Mouse (Mus musculus) T-helper 17 cell (primary cell): ENCODE measurements around the gene Gimap4.

Experiments
- in situ Hi-C, 2 experiments: fragments of 300-600 bp; cut with MboI, MseI; formaldehyde crosslinking; loops; 1 replicate in 1 of 2; 2 replicates in 1 of 2; pipeline ENCODE4 v1.15.1; 2025; ENCODE audit warnings: high pct_unique_total_duplicates in 2 of 2

The Gimap4 gene

GRCm38 (mm10) chr6:48684319-48684718 lies at the start of gene Gimap4:
TSS of gene Gimap4 (plus strand) at chr6:48684549.
- in situ Hi-C loops = loop anchor here in 1 of 2 experiments (10.0 kb wide), 1 partner anchor 60 kb away; the partner anchor contains the start of gene Gimap5

GRCm38 (mm10) chr6:48635105-48635504 lies 49.2 kb upstream of the Gimap4 start:
- in situ Hi-C loops = loop anchor here (5.0 to 10.0 kb wide), 3 partner anchors 98 to 450 kb away; partner anchors contain the start of gene Atp6v0e2 (in 1 of the 2)

GRCm38 (mm10) chr6:48636515-48636914 lies 47.8 kb upstream of the Gimap4 start:
- in situ Hi-C loops = loop anchor here (5.0 to 10.0 kb wide), 3 partner anchors 99 to 452 kb away; partner anchors contain the start of gene Atp6v0e2 (in 1 of the 2)

- in situ Hi-C loops = loop anchor here (5.0 to 10.0 kb wide), 3 partner anchors 101 to 453 kb away; partner anchors contain the start of gene Atp6v0e2 (in 1 of the 2)
Measured at GRCm38 (mm10) chr6:48637811-48638500, 46.4 kb upstream of the Gimap4 start.

DNA sequence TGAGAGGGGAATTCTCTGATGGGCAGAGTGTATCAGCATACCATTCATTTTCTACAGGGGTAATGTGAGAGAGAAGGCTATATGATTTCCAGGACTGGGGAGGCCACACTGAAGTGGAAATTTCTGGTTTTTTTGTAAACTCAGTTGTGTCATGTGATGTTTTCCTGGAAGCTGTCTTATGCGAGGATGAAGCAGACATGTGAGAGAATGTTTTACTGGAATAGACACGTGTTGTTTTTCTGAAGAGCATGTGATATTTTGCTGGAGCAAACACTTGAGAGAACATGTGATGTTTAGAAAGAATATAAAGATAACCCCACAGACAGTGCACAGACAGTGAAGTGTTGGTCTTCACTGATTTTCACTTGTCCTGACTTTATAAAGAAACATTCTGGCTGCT lies 45.8 kb upstream of the Gimap4 start:
- in situ Hi-C loops = loop anchor here (5.0 to 10.0 kb wide), 3 partner anchors 101 to 454 kb away; partner anchors contain the start of gene Atp6v0e2 (in 1 of the 2)

DNA sequence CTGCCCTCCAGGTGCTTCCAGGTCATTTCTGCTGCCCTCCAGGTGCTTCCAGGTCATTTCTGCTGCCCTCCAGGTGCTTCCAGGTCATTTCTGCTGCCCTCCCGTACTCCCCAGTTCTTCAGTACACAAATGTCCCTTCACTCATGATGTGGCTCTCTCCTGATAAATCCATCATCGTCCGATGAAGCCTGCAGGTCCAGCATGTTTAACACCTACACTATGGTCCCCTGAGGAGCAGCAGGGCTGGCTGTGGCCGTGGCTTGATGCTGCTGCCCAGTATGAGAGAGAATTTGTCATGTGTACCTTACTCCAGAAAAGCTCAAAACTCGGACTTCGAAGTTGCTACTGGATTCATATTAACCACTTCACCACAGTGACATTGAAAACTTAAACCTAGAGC lies 43.0 kb upstream of the Gimap4 start:
- in situ Hi-C loops = no loop called here

DNA sequence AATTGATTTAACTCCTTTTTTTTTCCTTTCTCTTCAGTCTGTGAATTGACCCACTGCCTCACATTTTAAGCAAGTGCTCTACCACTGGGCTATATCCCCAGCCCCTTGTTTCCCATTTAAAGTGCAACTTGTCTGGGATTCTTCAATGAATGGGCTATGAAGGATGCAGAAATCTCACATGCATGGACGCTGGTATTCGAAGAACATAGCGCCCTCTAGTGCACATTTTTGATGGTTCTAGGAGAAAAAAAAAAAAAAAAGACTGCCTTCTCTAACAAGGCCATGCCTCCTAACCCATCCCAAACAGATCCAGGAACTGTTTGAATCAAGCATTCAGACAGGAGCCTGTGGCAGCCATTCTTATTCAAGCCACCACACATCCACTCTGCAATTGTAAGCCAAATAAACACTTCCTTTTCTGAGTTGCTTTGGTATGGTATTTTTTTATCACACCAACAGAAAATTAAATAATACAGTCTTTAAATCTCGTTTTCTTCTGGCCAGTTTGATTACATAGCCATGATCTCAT lies 41.5 kb upstream of the Gimap4 start:
- in situ Hi-C loops = no loop called here

- in situ Hi-C loops = loop anchor here (5.0 kb wide), 3 partner anchors 57 to 127 kb away; partner anchors contain the start of genes Gimap3 (in 2 of the 2) and Gimap1 (in 1 of the 2)
Measured at GRCm38 (mm10) chr6:48645660-48646308, 38.6 kb upstream of the Gimap4 start.

- in situ Hi-C loops = loop anchor here (5.0 kb wide), 3 partner anchors 56 to 126 kb away; partner anchors contain the start of genes Gimap3 (in 2 of the 2) and Gimap1 (in 1 of the 2)
Measured at GRCm38 (mm10) chr6:48646309-48646690, 38.0 kb upstream of the Gimap4 start.

DNA sequence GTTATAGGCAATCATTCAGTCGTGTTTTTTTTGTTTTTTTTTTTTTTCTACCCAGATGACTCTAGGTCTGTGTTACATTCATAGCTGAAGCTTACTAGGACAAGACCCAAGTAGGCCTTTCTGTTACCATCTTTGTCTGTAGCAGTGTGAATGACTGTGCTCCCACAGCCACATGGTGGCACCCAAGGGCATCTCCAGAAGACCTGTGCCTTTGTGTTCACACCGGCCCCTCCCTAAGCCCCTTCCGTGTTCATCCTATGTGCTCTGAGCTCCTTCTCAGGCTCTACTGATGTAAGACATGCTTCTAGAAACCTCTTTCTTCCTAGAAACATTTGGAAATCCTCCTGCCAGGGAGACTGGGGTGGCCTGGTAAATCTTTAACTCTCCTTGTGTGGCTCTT lies 37.4 kb upstream of the Gimap4 start, which contains the start of gene Gimap8:
TSS of gene Gimap8 (plus strand) at position 240 of the 400 bp plus-strand sequence.
- in situ Hi-C loops = loop anchor here (5.0 kb wide), 3 partner anchors 55 to 125 kb away; partner anchors contain the start of genes Gimap3 (in 2 of the 2) and Gimap1 (in 1 of the 2)

DNA sequence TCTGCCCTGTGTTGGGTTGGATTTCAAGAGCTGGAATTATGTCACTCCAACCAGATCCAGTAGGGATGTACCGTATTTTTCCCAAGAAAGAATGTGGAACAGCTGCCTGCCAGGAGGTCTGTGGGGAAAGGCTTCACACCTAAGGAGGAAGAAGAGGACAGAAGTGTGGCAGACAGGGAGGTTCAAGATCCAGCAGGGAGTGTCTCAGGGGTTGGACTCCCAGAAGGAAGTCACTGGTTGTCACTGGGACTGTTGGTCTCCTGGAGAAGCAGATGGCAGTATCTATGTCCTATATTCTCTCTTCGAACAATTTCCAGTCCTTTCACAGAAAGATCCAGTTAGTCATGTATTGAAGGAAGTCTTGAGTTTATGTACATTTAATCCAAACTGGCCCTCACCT lies 36.7 kb upstream of the Gimap4 start:
- in situ Hi-C loops = loop anchor here (5.0 kb wide), 3 partner anchors 55 to 125 kb away; partner anchors contain the start of genes Gimap3 (in 2 of the 2) and Gimap1 (in 1 of the 2)

- in situ Hi-C loops = loop anchor here (5.0 kb wide), 3 partner anchors 54 to 124 kb away; partner anchors contain the start of genes Gimap3 (in 2 of the 2) and Gimap1 (in 1 of the 2)
Measured at GRCm38 (mm10) chr6:48648779-48649178, 35.6 kb upstream of the Gimap4 start.

GRCm38 (mm10) chr6:48650041-48650440 lies 34.3 kb upstream of the Gimap4 start:
- in situ Hi-C loops = no loop called here

DNA sequence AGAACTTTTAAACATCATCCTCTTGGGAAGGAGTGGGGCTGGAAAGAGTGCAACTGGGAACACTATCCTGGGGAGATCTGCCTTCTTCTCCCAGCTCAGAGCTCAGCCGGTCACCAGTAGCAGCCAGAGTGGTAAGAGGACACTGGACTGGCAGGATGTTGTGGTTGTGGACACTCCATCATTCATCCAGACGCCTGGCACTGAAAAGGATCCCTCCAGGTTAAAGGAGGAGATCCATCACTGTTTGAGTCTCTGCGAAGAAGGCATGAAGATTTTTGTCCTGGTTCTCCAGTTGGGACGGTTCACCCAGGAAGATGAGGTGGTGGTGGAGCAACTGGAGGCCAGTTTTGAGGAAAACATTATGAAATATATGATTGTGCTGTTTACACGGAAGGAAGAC lies 25.6 kb upstream of the Gimap4 start:
- in situ Hi-C loops = no loop called here

GRCm38 (mm10) chr6:48664750-48665149 lies 19.6 kb upstream of the Gimap4 start:
- in situ Hi-C loops = loop anchor here in 1 of 2 experiments (10.0 kb wide), 1 partner anchor 980 kb away; no protein-coding TSS in a partner anchor

GRCm38 (mm10) chr6:48665471-48665870 lies 18.9 kb upstream of the Gimap4 start:
- in situ Hi-C loops = loop anchor here in 1 of 2 experiments (10.0 kb wide), 1 partner anchor 981 kb away; no protein-coding TSS in a partner anchor

- in situ Hi-C loops = loop anchor here in 1 of 2 experiments (10.0 kb wide), 1 partner anchor 981 kb away; no protein-coding TSS in a partner anchor
Measured at GRCm38 (mm10) chr6:48666159-48666586, 18.2 kb upstream of the Gimap4 start.

DNA sequence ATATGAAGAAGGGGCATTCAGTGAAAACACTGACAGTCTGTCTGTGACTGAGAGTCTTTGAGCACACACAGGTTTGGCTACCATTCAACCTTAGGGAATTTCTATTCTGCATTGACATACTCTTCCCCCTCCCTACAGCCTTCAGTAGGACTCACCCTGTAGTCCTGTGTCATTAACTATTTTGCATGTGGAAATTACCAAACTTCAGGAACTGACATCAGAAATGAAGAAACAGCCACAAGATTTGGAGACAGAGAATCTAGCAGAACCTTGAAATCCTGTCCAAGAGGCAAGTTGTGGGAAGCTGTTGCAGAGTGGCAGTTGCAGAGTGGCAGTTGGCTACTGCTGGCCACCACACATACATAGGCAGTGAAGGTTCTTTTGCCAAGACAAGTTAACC lies 16.3 kb upstream of the Gimap4 start:
- in situ Hi-C loops = loop anchor here in 1 of 2 experiments (10.0 kb wide), 1 partner anchor 983 kb away; no protein-coding TSS in a partner anchor

GRCm38 (mm10) chr6:48669446-48669969 lies 14.8 kb upstream of the Gimap4 start:
- in situ Hi-C loops = loop anchor here in 1 of 2 experiments (10.0 kb wide), 1 partner anchor 985 kb away; no protein-coding TSS in a partner anchor

- in situ Hi-C loops = loop anchor here (10.0 kb wide), 3 partner anchors 930 to 1710 kb away; no protein-coding TSS in a partner anchor
Measured at GRCm38 (mm10) chr6:48674291-48675058, 9.9 kb upstream of the Gimap4 start.
